Mouse (Mus musculus) retina, postnatal 7 days (tissue): ENCODE measurements at regions not wholly inside any gene's neighbourhood (a gene's known extent, or its start where the extent isn't known, plus 50 kb on each side); places are given as distances from the start of the nearest gene placed in this dataset.

Source experiments
- DNase-seq: peaks from one replicate; pipeline ENCODE4 v3.0.0-alpha.2; 2012; ENCODE audit warnings: low read depth, low spot score

- DNase-seq: no peak
Measured at GRCm38 (mm10) chr16:10098511-10098910, 71.5 kb upstream of the Rpl39l start.

- DNase-seq: peak; percentile 35
Measured at GRCm38 (mm10) chr16:10088461-10089353, 81.3 kb upstream of the Rpl39l start.

GRCm38 (mm10) chr16:10086341-10086740 is 83.7 kb upstream of the Rpl39l start:
- no peak for DNase-seq

- no peak for DNase-seq
Measured at GRCm38 (mm10) chr16:10085429-10085828, 84.6 kb upstream of the Rpl39l start.

GRCm38 (mm10) chr16:10081751-10082150 is 86.4 kb upstream of the Grin2a start:
- no peak for DNase-seq

- DNase-seq: no peak
Measured at GRCm38 (mm10) chr16:10080121-10080679, 84.8 kb upstream of the Grin2a start.

GRCm38 (mm10) chr16:10073158-10073557 is 77.8 kb upstream of the Grin2a start:
- DNase-seq: peak; percentile 49

GRCm38 (mm10) chr16:10063491-10063890 is 68.1 kb upstream of the Grin2a start:
- no peak for DNase-seq

GRCm38 (mm10) chr16:10058094-10058493 is 62.7 kb upstream of the Grin2a start:
- DNase-seq: no peak
